Mouse (Mus musculus) erythroblast, embryonic 14.5 days (primary cell): ENCODE measurements around the gene Dnmt3a.

Source experiments
- GATA1 ChIP-seq: IDR thresholded peaks from 2 replicates; pipeline ENCODE4 v1.6.1; 2012; ENCODE audit warnings: low read length, inconsistent platforms, mixed read lengths
- TAL1 ChIP-seq: IDR thresholded peaks from 3 replicates; pipeline ENCODE4 v1.6.1; 2012; ENCODE audit warnings: low read length, inconsistent platforms, mixed read lengths

DNA sequence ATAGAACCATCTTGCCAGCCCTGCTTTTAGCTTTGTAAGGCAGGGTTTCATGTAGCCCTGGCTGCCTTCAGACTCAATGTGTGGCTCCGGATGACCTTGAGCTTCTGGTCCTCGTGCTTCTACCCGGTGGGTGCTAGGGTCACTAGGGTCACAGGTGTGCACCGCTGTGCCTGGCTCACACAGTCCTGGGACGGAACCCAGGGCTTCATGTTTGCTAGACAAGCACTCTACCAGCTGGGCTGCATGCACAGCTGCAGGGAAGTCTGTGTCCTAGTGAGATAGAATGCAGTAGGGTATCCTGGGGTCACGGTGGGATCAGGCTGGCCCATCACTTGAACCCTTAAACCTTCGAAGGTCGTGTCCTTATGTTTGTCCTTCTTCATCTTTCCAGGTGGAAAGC, 59.8 kb downstream of the Dnmt3a start:
- no peak for TF ChIP-seq TAL1
- TF ChIP-seq GATA1: no peak
